Mouse (Mus musculus): ENCODE measurements around the gene Bmp6. TPM values are rescaled to one million over a fixed set of nuclear protein-coding genes. Genes with fewer than 3 reads are reported as not detected.

The Bmp6 gene
- polyA plus RNA-seq, 1 experiment from 2014 or later: 1.3 TPM

GRCm38 (mm10) chr13:38523231-38523630, 178.3 kb downstream of the Bmp6 start:
- Histone ChIP-seq H3K9me3 (ENCODE audit: control insufficient read depth, low read length) (no peaks in the 10 kb centered on the region), H3K4me3 (ENCODE audit: low read depth, low read length) (no peak overlapping the region), H3K9ac (replicated peaks; ENCODE audit: low read depth, low read length) (no peak overlapping the region), H3K27me3 (ENCODE audit: control insufficient read depth, insufficient read depth, low read length) (no peaks in the 10 kb centered on the region), H3K4me1 (ENCODE audit: control insufficient read depth, insufficient read depth, low read length) (peaks cover 13% of the 10 kb centered on the region), H3K4me2 (ENCODE audit: low read depth, low read length) (no peak overlapping the region), H3K36me3 (ENCODE audit: control insufficient read depth, insufficient read depth, low read length) (peaks cover 20% of the 10 kb centered on the region), H3K27ac (ENCODE audit: low read depth, low read length) (no peak overlapping the region)
- ATAC-seq (ENCODE audit: low read depth): no peak
- 95% methylated on average over 11 of the region's 11 CpGs for WGBS

GRCm38 (mm10) chr13:38525261-38525660, 180.4 kb downstream of the Bmp6 start:
- ATAC-seq (ENCODE audit: low read depth): no peak
- H3K27me3 ChIP-seq (ENCODE audit: control insufficient read depth, insufficient read depth, low read length): no peaks in the 10 kb centered on the region
- H3K27ac ChIP-seq (ENCODE audit: low read depth, low read length): no peak overlapping the region
- peaks cover 8% of the 10 kb centered on the region; the same call in 1 of the 2 replicates for H3K36me3 ChIP-seq (ENCODE audit: control insufficient read depth, insufficient read depth, low read length)
- WGBS: 68% methylated on average over 3 of the region's 3 CpGs
- H3K4me3 ChIP-seq (ENCODE audit: low read depth, low read length): no peak overlapping the region
- no peak overlapping the region for H3K4me2 ChIP-seq (ENCODE audit: low read depth, low read length)
- H3K9me3 ChIP-seq (ENCODE audit: control insufficient read depth, low read length): no peaks in the 10 kb centered on the region
- H3K9ac ChIP-seq (replicated peaks; ENCODE audit: low read depth, low read length): no peak overlapping the region
- H3K4me1 ChIP-seq (ENCODE audit: control insufficient read depth, insufficient read depth, low read length): peaks cover 13% of the 10 kb centered on the region

GRCm38 (mm10) chr13:38526116-38526515, 181.2 kb downstream of the Bmp6 start:
- WGBS: 81% methylated on average over 2 of the region's 2 CpGs
- H3K4me3 ChIP-seq (ENCODE audit: low read depth, low read length): no peak overlapping the region
- no peaks in the 10 kb centered on the region for H3K9me3 ChIP-seq (ENCODE audit: control insufficient read depth, low read length)
- H3K4me2 ChIP-seq (ENCODE audit: low read depth, low read length): 0 out of 2 replicates have a peak overlapping the region, but pooled peaks have one; percentile 84
- peaks cover 13% of the 10 kb centered on the region for H3K4me1 ChIP-seq (ENCODE audit: control insufficient read depth, insufficient read depth, low read length)
- no peaks in the 10 kb centered on the region for H3K27me3 ChIP-seq (ENCODE audit: control insufficient read depth, insufficient read depth, low read length)
- peaks cover 5% of the 10 kb centered on the region; the same call in 1 of the 2 replicates for H3K36me3 ChIP-seq (ENCODE audit: control insufficient read depth, insufficient read depth, low read length)
- ATAC-seq (ENCODE audit: low read depth): no peak
- H3K9ac ChIP-seq (replicated peaks; ENCODE audit: low read depth, low read length): no peak overlapping the region
- H3K27ac ChIP-seq (ENCODE audit: low read depth, low read length): no peak overlapping the region

GRCm38 (mm10) chr13:38527041-38527796, 182.3 kb downstream of the Bmp6 start:
- H3K27ac ChIP-seq (ENCODE audit: low read depth, low read length): peak overlapping the region; percentile 80
- no peaks in the 10 kb centered on the region for H3K9me3 ChIP-seq (ENCODE audit: control insufficient read depth, low read length)
- H3K27me3 ChIP-seq (ENCODE audit: control insufficient read depth, insufficient read depth, low read length): no peaks in the 10 kb centered on the region
- H3K9ac ChIP-seq (replicated peaks; ENCODE audit: low read depth, low read length): peak overlapping the region; percentile 90
- peaks cover 5% of the 10 kb centered on the region; the same call in 1 of the 2 replicates for H3K36me3 ChIP-seq (ENCODE audit: control insufficient read depth, insufficient read depth, low read length)
- ATAC-seq (ENCODE audit: low read depth): peak; percentile 18; the same call in 1 of the 2 replicates
- WGBS: 6% methylated on average over 15 of the region's 15 CpGs
- peaks cover 13% of the 10 kb centered on the region for H3K4me1 ChIP-seq (ENCODE audit: control insufficient read depth, insufficient read depth, low read length)
- H3K4me3 ChIP-seq (ENCODE audit: low read depth, low read length): peak overlapping the region; percentile 83
- H3K4me2 ChIP-seq (ENCODE audit: low read depth, low read length): peak overlapping the region; percentile 84

- ATAC-seq (ENCODE audit: low read depth): peak; percentile 94
- H3K9me3 ChIP-seq (ENCODE audit: control insufficient read depth, low read length): no peaks in the 10 kb centered on the region
- WGBS: under 1% methylated on average over 70 of the region's 87 CpGs
Observed at GRCm38 (mm10) chr13:38527797-38528650, 183.1 kb downstream of the Bmp6 start.

GRCm38 (mm10) chr13:38528687-38529294, 183.9 kb downstream of the Bmp6 start, which contains the start of gene Txndc5:
Gene Txndc5, minus strand, starts transcription at chr13:38528824.
- no peak; the same call in 1 of the 2 replicates for ATAC-seq (ENCODE audit: low read depth)
- Histone ChIP-seq H3K9me3 (ENCODE audit: control insufficient read depth, low read length) (no peaks in the 10 kb centered on the region), H3K36me3 (ENCODE audit: control insufficient read depth, insufficient read depth, low read length) (no peaks in the 10 kb centered on the region), H3K27ac (ENCODE audit: low read depth, low read length) (peak within 1 kb of the TSS; percentile 80), H3K9ac (replicated peaks; ENCODE audit: low read depth, low read length) (peak within 1 kb of the TSS; percentile 90), H3K4me3 (ENCODE audit: low read depth, low read length) (peak within 1 kb of the TSS; percentile 83), H3K4me1 (ENCODE audit: control insufficient read depth, insufficient read depth, low read length) (peaks cover 13% of the 10 kb centered on the region), H3K4me2 (ENCODE audit: low read depth, low read length) (peak within 1 kb of the TSS; percentile 84), H3K27me3 (ENCODE audit: control insufficient read depth, insufficient read depth, low read length) (no peaks in the 10 kb centered on the region)
- 57% methylated on average over 9 of the region's 9 CpGs for WGBS

More at GRCm38 (mm10) chr13:38527797-38528650, 183.1 kb downstream of the Bmp6 start:
- peak overlapping the region; percentile 90 for H3K9ac ChIP-seq (replicated peaks; ENCODE audit: low read depth, low read length)
- 0 out of 2 replicates have a peak, but pooled peaks cover under 1% of the 10 kb centered on the region for H3K36me3 ChIP-seq (ENCODE audit: control insufficient read depth, insufficient read depth, low read length)
- H3K27ac ChIP-seq (ENCODE audit: low read depth, low read length): peak overlapping the region; percentile 80
- peaks cover 13% of the 10 kb centered on the region for H3K4me1 ChIP-seq (ENCODE audit: control insufficient read depth, insufficient read depth, low read length)
- peak overlapping the region; percentile 83 for H3K4me3 ChIP-seq (ENCODE audit: low read depth, low read length)
- no peaks in the 10 kb centered on the region for H3K27me3 ChIP-seq (ENCODE audit: control insufficient read depth, insufficient read depth, low read length)
- peak overlapping the region; percentile 84 for H3K4me2 ChIP-seq (ENCODE audit: low read depth, low read length)

- H3K9me3 ChIP-seq (ENCODE audit: control insufficient read depth, low read length): no peaks in the 10 kb centered on the region
- no peak overlapping the region for H3K4me3 ChIP-seq (ENCODE audit: low read depth, low read length)
- WGBS: 95% methylated on average over 6 of the region's 6 CpGs
- no peaks in the 10 kb centered on the region for H3K36me3 ChIP-seq (ENCODE audit: control insufficient read depth, insufficient read depth, low read length)
- no peak overlapping the region for H3K9ac ChIP-seq (replicated peaks; ENCODE audit: low read depth, low read length)
- H3K4me2 ChIP-seq (ENCODE audit: low read depth, low read length): no peak overlapping the region
- no peaks in the 10 kb centered on the region for H3K27me3 ChIP-seq (ENCODE audit: control insufficient read depth, insufficient read depth, low read length)
- no peak for ATAC-seq (ENCODE audit: low read depth)
- H3K4me1 ChIP-seq (ENCODE audit: control insufficient read depth, insufficient read depth, low read length): peaks cover 13% of the 10 kb centered on the region
- H3K27ac ChIP-seq (ENCODE audit: low read depth, low read length): no peak overlapping the region
Observed at GRCm38 (mm10) chr13:38529576-38529975, 184.7 kb downstream of the Bmp6 start.

GRCm38 (mm10) chr13:38531498-38531897, 186.6 kb downstream of the Bmp6 start:
- no peak overlapping the region for H3K27ac ChIP-seq (ENCODE audit: low read depth, low read length)
- WGBS: 94% methylated on average over 4 of the region's 4 CpGs
- no peak overlapping the region for H3K4me2 ChIP-seq (ENCODE audit: low read depth, low read length)
- H3K9me3 ChIP-seq (ENCODE audit: control insufficient read depth, low read length): no peaks in the 10 kb centered on the region
- H3K9ac ChIP-seq (replicated peaks; ENCODE audit: low read depth, low read length): no peak overlapping the region
- H3K27me3 ChIP-seq (ENCODE audit: control insufficient read depth, insufficient read depth, low read length): no peaks in the 10 kb centered on the region
- peaks cover 11% of the 10 kb centered on the region for H3K4me1 ChIP-seq (ENCODE audit: control insufficient read depth, insufficient read depth, low read length)
- no peak for ATAC-seq (ENCODE audit: low read depth)
- no peaks in the 10 kb centered on the region for H3K36me3 ChIP-seq (ENCODE audit: control insufficient read depth, insufficient read depth, low read length)
- H3K4me3 ChIP-seq (ENCODE audit: low read depth, low read length): no peak overlapping the region
